ENCODE assay signal across 15 mouse cellular contexts in the genomic region with DNA sequence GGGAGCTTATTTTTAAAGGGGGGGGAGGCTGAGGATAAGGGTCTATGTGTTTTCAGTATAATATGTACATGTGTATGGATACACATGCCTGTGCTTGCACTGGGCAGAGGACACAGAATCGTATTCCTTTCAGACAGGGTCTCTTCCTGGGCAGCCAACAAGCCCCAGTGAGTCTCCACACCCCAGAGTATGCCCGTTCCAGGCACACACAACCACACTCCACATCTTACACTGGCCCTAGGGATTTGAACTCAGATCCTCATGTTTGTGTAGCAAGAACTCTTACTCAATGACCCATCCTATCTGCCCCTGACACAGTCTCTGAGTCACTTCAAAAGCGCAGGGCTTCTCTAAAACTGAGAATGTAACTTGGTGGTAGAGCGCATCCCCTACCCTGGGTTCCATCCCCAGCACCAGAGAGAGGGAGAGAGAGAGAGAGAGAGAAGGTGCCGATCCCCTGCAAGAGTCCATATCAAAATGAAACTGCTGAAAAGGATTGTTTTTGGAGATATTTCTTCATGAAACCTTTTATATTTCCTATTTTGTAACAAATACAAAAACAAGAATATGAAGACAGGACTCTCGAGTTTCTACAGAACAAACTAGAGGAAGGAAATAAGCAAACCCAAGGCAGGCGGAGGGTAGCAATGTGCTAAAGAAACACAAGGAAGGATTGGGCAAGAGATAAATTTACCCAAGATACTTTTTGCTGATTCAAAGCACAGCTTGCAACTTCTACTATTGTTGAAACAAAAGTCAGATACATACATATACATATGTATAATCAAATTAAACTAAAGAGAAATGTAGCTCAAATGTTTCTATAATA. TPM values are rescaled to one million over a fixed set of nuclear protein-coding genes. Genes with fewer than 3 reads are reported as not detected.
DNase-seq lines count a peak whose midpoint lies in the region; ATAC-seq and TF ChIP-seq lines count a peak whose summit lies in the region.
"Had no signal": no experiment of that assay in that cellular context is flagged by ENCODE, and none has a peak within 500 bp of the region (broad histone marks: within the 10 kb centered on the region; RNA-seq: fewer than 3 reads in every experiment).

No protein-coding gene starts in this region.

- 90% methylated on average over 7 of the region's 7 CpGs for WGBS in forebrain, embryonic 10.5 days
- 90% methylated on average over 7 of the region's 7 CpGs for WGBS in forebrain, embryonic 13.5 days
- 91% methylated on average over 7 of the region's 7 CpGs for WGBS in forebrain, embryonic 16.5 days

- peak; percentile 11 for DNase-seq in forebrain, embryonic 10.5 days (ENCODE audit: extremely low spot score, low spot score)
- DNase-seq in left cerebral cortex, adult 2 months (ENCODE audit: extremely low spot score in 1 of 2, low spot score in 2 of 2): no peak
- no peak for DNase-seq in left cerebral cortex, adult 8-10 months (ENCODE audit: low spot score in 2 of 2)
- no peak for DNase-seq in urinary bladder, adult 18-20 months (ENCODE audit: low spot score in 2 of 2)
- DNase-seq: adrenal gland, postnatal 25 days; cerebellum, postnatal 10 days; midbrain, embryonic 14.5 days; right cerebral cortex, postnatal 25 days had no signal

- peaks cover 33% of the 10 kb centered on the region for H3K4me1 ChIP-seq in forebrain, embryonic 10.5 days
- H3K4me1 ChIP-seq in forebrain, embryonic 13.5 days: peaks cover 16% of the 10 kb centered on the region
- H3K4me1 ChIP-seq in bone marrow macrophage, adult 2 months (ENCODE audit: control insufficient read depth, insufficient read depth, low read length): peaks cover 33% of the 10 kb centered on the region
- H3K4me1 ChIP-seq in forebrain, embryonic 16.5 days (replicated peaks; ENCODE audit: control insufficient read depth, insufficient read depth, low read length): peaks cover 10% of the 10 kb centered on the region

- TF ChIP-seq POLR2A in bone marrow macrophage, adult 2 months (IDR thresholded peaks at IDR 0.05; ENCODE audit: borderline replicate concordance, low read depth, low read length): no peak

- intact Hi-C loops in left cerebral cortex, adult 2 months (cut with DNase I): loop anchor here (2.0 to 5.0 kb wide), 2 partner anchors 33 to 50 kb away; no protein-coding TSS in a partner anchor

- no peak overlapping the region for H3K4me3 ChIP-seq in forebrain, embryonic 10.5 days
- H3K4me3 ChIP-seq in forebrain, embryonic 13.5 days: no peak overlapping the region
- H3K4me3 ChIP-seq in left cerebral cortex, adult 2 months: peak overlapping the region; percentile 41; the same call in 1 of the 2 replicates
- peak overlapping the region; percentile 55 for H3K4me3 ChIP-seq in bone marrow macrophage, adult 2 months (ENCODE audit: insufficient read depth, low read length)
- H3K4me3 ChIP-seq in forebrain, embryonic 16.5 days (replicated peaks; ENCODE audit: low read length): no peak overlapping the region
- H3K4me3 ChIP-seq: embryonic facial prominence, embryonic 15.5 days had no signal

- no peak overlapping the region for H3K4me2 ChIP-seq in forebrain, embryonic 13.5 days
- no peak overlapping the region for H3K4me2 ChIP-seq in forebrain, embryonic 16.5 days (ENCODE audit: low read length)
- H3K4me2 ChIP-seq: embryonic facial prominence, embryonic 15.5 days had no signal

- ATAC-seq in forebrain, embryonic 13.5 days: no peak
- ATAC-seq in megakaryocyte, adult 5-6 weeks (ENCODE audit: poor library complexity, severe bottlenecking): peak; percentile 33
- ATAC-seq in forebrain, embryonic 16.5 days: no peak
- ATAC-seq: Patski had no signal

- no peak overlapping the region for H3K27ac ChIP-seq in forebrain, embryonic 10.5 days
- H3K27ac ChIP-seq in forebrain, embryonic 13.5 days: no peak overlapping the region
- peak overlapping the region; percentile 2; the same call in 1 of the 2 replicates for H3K27ac ChIP-seq in left cerebral cortex, adult 2 months
- H3K27ac ChIP-seq in bone marrow macrophage, adult 2 months (ENCODE audit: insufficient read depth, low read depth, low read length): peak overlapping the region; percentile 98
- H3K27ac ChIP-seq in forebrain, embryonic 16.5 days (ENCODE audit: low read length): no peak overlapping the region
- H3K27ac ChIP-seq: embryonic facial prominence, embryonic 15.5 days; stomach, postnatal 0 days had no signal

- peaks cover 29% of the 10 kb centered on the region for H3K27me3 ChIP-seq in forebrain, embryonic 10.5 days (ENCODE audit: poor library complexity, severe bottlenecking)
- peaks cover 5% of the 10 kb centered on the region; the same call in 1 of the 2 replicates for H3K27me3 ChIP-seq in forebrain, embryonic 13.5 days
- no peaks in the 10 kb centered on the region for H3K27me3 ChIP-seq in forebrain, embryonic 16.5 days (replicated peaks; ENCODE audit: control insufficient read depth, insufficient read depth, low read length)
- H3K27me3 ChIP-seq: Patski had no signal

- no peaks in the 10 kb centered on the region for H3K9me3 ChIP-seq in forebrain, embryonic 10.5 days
- no peaks in the 10 kb centered on the region for H3K9me3 ChIP-seq in forebrain, embryonic 13.5 days (replicated peaks)
- H3K9me3 ChIP-seq in forebrain, embryonic 16.5 days (ENCODE audit: control insufficient read depth, low read length): no peaks in the 10 kb centered on the region
- H3K9me3 ChIP-seq: embryonic facial prominence, embryonic 15.5 days had no signal

- no peaks in the 10 kb centered on the region for H3K36me3 ChIP-seq in forebrain, embryonic 10.5 days (replicated peaks)
- H3K36me3 ChIP-seq in forebrain, embryonic 13.5 days (ENCODE audit: poor library complexity, severe bottlenecking): no peaks in the 10 kb centered on the region
- H3K36me3 ChIP-seq in forebrain, embryonic 16.5 days (ENCODE audit: control insufficient read depth, insufficient read depth): no peaks in the 10 kb centered on the region
- H3K36me3 ChIP-seq: embryonic facial prominence, embryonic 15.5 days had no signal

- H3K9ac ChIP-seq in forebrain, embryonic 13.5 days: no peak overlapping the region
- no peak overlapping the region for H3K9ac ChIP-seq in forebrain, embryonic 16.5 days (replicated peaks; ENCODE audit: low read depth, low read length)
- H3K9ac ChIP-seq: embryonic facial prominence, embryonic 15.5 days had no signal

- TF ChIP-seq CTCF in left cerebral cortex, adult 2 months (IDR thresholded peaks at IDR 0.05): no peak
- TF ChIP-seq CTCF in bone marrow macrophage, adult 2 months (IDR thresholded peaks at IDR 0.05; ENCODE audit: low read depth, low read length): no peak

RNA-seq across cellular contexts. Expression of a gene that starts 2.8 kb away (rescaled TPM):
- 1.9 and 2.1 TPM in 2 replicates for polyA plus RNA-seq in forebrain, embryonic 10.5 days (2016; fragmentation: Nextera tagmentation; extraction: Ambion mirVana)
- polyA plus RNA-seq in forebrain, embryonic 13.5 days (2015; fragmentation: Nextera tagmentation; extraction: Ambion mirVana): 2.1 and 2.2 TPM in 2 replicates
- 100 to 1,000 TPM; 114 to 117 TPM for total RNA-seq in left cerebral cortex, adult 2 months (2021)
- total RNA-seq in left cerebral cortex, adult 8-10 months (2022): 100 to 1,000 TPM in 1 of 4 experiments, 10 to 100 TPM in 3; 90.8 to 104 (median 95.0) TPM
- 204 and 241 TPM in 2 replicates for polyA plus RNA-seq in bone marrow macrophage, adult 2 months (2012; ENCODE audit: insufficient read depth, insufficient read length, missing spikeins)
- total RNA-seq in megakaryocyte, adult 5-6 weeks (2015): 103 and 104 TPM in 2 replicates
- 94.7 and 107 TPM in 2 replicates for total RNA-seq in megakaryocyte, adult 5-6 weeks (2017)
- 3.9 and 4.6 TPM in 2 replicates for polyA plus RNA-seq in forebrain, embryonic 16.5 days (2015; fragmentation: Nextera tagmentation; extraction: Ambion mirVana)

Comparison
In these comparisons a context has a peak if more than half of its experiments do, and no peak if none do; other contexts are left out.
1. H3K27ac ChIP-seq: peak in left cerebral cortex, adult 2 months (single experiment) and bone marrow macrophage, adult 2 months (single experiment); none in forebrain, embryonic 10.5 days (single experiment), forebrain, embryonic 13.5 days (single experiment) and forebrain, embryonic 16.5 days (single experiment).
2. H3K4me3 ChIP-seq: peak in left cerebral cortex, adult 2 months (single experiment) and bone marrow macrophage, adult 2 months (single experiment); none in forebrain, embryonic 10.5 days (single experiment), forebrain, embryonic 13.5 days (single experiment) and forebrain, embryonic 16.5 days (single experiment).
3. RNA of a gene that starts 2.8 kb away (polyA plus RNA-seq): 204 to 241 TPM in bone marrow macrophage, adult 2 months; 3.9 to 4.6 TPM in forebrain, embryonic 16.5 days, 2.1 to 2.2 TPM in forebrain, embryonic 13.5 days and 1.9 to 2.1 TPM in forebrain, embryonic 10.5 days; every median in the first group is over 10 times any median in the second.